Mouse (Mus musculus) cerebellum, postnatal 10 days (tissue): ENCODE data around the gene Gm10668.
"Not testable (repeated sequence)": the region's sequence is repeated elsewhere in the genome, so short reads cannot be mapped to it uniquely, and the experiment has no call there.

Experiments
- DNase-seq, 2 experiments: peaks; one replicate each; pipeline ENCODE4 v3.0.0; 2021; ENCODE audit warnings: mixed read lengths in 2 of 2

The Gm10668 gene

DNA sequence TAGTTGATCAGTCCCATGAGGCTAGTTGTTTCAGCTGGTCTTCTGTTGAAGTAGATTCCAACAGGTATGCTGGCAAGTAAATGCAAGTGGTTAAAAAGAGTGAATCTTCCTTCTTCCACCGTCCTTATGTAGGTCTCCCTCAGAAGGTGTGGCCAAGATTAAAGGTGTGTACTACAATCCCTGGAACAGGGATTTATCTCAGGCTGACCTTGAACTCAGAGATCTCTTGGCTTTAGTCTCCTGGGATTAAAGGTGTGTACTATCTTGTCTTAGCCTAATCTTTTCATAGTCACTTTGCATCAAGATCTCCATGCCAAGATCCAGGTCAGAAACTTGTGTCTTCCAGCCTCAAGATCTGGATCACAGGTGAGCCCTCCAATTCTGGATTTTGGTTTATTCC lies at the start of gene Gm10668:
Gm10668 (minus strand) TSS at position 101 of the 400 bp plus-strand sequence.
- not testable (repeated sequence) for DNase-seq

DNA sequence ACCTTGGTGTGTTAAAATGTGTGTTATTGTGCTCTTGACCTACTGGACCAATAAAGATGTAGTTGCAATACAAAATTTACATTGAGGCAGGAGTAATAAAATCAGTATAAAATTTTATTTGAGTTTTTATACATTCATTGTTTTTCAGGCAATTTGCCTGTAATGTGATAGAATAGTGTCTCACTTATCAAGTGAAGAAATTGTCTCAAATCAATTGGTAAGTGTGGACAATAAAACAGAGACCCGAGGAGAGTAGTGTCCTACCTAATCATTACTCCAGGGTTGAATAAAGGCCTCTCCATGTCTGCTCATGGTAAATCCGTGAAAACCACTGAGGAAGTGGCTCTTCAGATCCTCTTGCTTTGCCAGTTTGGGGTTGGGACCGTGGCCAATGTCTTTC lies 40.5 kb upstream of the Gm10668 start, which contains the start of gene Vmn1r112:
Vmn1r112 (plus strand) TSS at position 301 of the 400 bp plus-strand sequence.
- DNase-seq: not testable (repeated sequence)

- not testable (repeated sequence) for DNase-seq
Measured at GRCm38 (mm10) chr7:20703116-20703515, 27.3 kb downstream of the Gm10668 start, which contains the start of gene Vmn1r111. Gene Vmn1r111, minus strand, starts transcription at chr7:20703216.
